In the genomic region with DNA sequence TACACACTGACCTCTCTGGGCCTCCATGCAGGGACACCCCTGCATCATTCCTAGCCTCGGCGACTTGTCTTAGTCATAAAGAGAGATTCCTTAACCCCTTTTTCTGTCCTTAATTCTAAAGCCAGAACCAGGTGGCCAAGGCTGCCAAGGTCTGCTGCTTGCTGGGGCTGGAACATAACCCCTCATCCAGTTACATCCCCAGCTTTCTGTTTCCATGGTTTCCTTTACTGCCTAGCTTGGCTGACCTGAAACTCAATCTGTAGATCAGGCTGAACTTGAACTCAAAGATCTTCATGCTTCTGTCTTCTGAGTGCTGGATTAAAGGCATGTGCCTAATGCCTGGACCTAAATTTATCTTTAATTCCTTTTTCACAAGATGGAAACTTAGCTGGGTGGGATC, we compare ENCODE assay signal across 33 mouse cellular contexts. TPM values are rescaled to one million over a fixed set of nuclear protein-coding genes. Genes with fewer than 3 reads are reported as not detected.
"Had no signal": no experiment of that assay in that cellular context is flagged by ENCODE, and none has a peak within 500 bp of the region (broad histone marks: within the 10 kb centered on the region; RNA-seq: fewer than 3 reads in every experiment).

No protein-coding gene starts in this region.

- H3K9me3 ChIP-seq: limb, embryonic 10.5 days; limb, embryonic 12.5 days; limb, embryonic 13.5 days; limb, embryonic 15.5 days; liver, embryonic 12.5 days; liver, embryonic 13.5 days; liver, embryonic 15.5 days; lung, embryonic 15.5 days; midbrain, embryonic 10.5 days; midbrain, embryonic 12.5 days; midbrain, embryonic 13.5 days; midbrain, embryonic 15.5 days; neural tube, embryonic 12.5 days had no signal

- H3K4me3 ChIP-seq: limb, embryonic 10.5 days; limb, embryonic 12.5 days; limb, embryonic 13.5 days; limb, embryonic 15.5 days; liver, embryonic 12.5 days; liver, embryonic 13.5 days; liver, embryonic 15.5 days; lung, embryonic 15.5 days; megakaryocyte, embryonic 14.5 days; midbrain, embryonic 10.5 days; midbrain, embryonic 12.5 days; midbrain, embryonic 13.5 days; midbrain, embryonic 15.5 days; myocyte; neural tube, embryonic 12.5 days; neural tube, embryonic 13.5 days had no signal

- H3K27ac ChIP-seq: limb, embryonic 10.5 days; limb, embryonic 12.5 days; limb, embryonic 13.5 days; limb, embryonic 15.5 days; liver, embryonic 12.5 days; liver, embryonic 13.5 days; liver, embryonic 14.5 days; liver, embryonic 15.5 days; lung, embryonic 15.5 days; macrophage; midbrain, embryonic 10.5 days; midbrain, embryonic 12.5 days; midbrain, embryonic 13.5 days; midbrain, embryonic 15.5 days; neural tube, embryonic 12.5 days; neural tube, embryonic 13.5 days had no signal

- H3K9ac ChIP-seq: limb, embryonic 12.5 days; limb, embryonic 13.5 days; limb, embryonic 15.5 days; liver, embryonic 12.5 days; liver, embryonic 13.5 days; liver, embryonic 14.5 days; liver, embryonic 15.5 days; liver, postnatal 0 days; lung, embryonic 14.5 days; lung, embryonic 15.5 days; midbrain, embryonic 12.5 days; midbrain, embryonic 13.5 days; midbrain, embryonic 15.5 days; neural tube, embryonic 12.5 days; neural tube, embryonic 13.5 days had no signal

- H3K36me3 ChIP-seq: limb, embryonic 10.5 days; limb, embryonic 12.5 days; limb, embryonic 13.5 days; limb, embryonic 15.5 days; liver, embryonic 12.5 days; liver, embryonic 13.5 days; liver, embryonic 15.5 days; lung, embryonic 15.5 days; midbrain, embryonic 10.5 days; midbrain, embryonic 15.5 days; neural tube, embryonic 13.5 days had no signal

- H3K4me1 ChIP-seq: limb, embryonic 10.5 days; limb, embryonic 12.5 days; limb, embryonic 13.5 days; liver, embryonic 12.5 days; liver, embryonic 13.5 days; liver, embryonic 15.5 days; lung, embryonic 15.5 days; megakaryocyte, embryonic 14.5 days; midbrain, embryonic 10.5 days; midbrain, embryonic 12.5 days; midbrain, embryonic 15.5 days; neural tube, embryonic 12.5 days; neural tube, embryonic 13.5 days had no signal

- H3K27me3 ChIP-seq: limb, embryonic 12.5 days; limb, embryonic 13.5 days; limb, embryonic 15.5 days; liver, embryonic 12.5 days; liver, embryonic 13.5 days; liver, embryonic 15.5 days; lung, embryonic 15.5 days; megakaryocyte, embryonic 14.5 days; midbrain, embryonic 12.5 days; midbrain, embryonic 13.5 days; midbrain, embryonic 15.5 days; neural tube, embryonic 12.5 days; neural tube, embryonic 13.5 days had no signal

- ATAC-seq: liver, embryonic 12.5 days; liver, postnatal 0 days; lung, postnatal 0 days; midbrain, embryonic 13.5 days; midbrain, embryonic 15.5 days; midbrain, embryonic 16.5 days had no signal

- DNase-seq: left cerebral cortex, postnatal 4 days; liver; liver, embryonic 13.5 days; liver, postnatal 0 days; lung, adult 18-20 months; lung, adult 2 months; lung, postnatal 10 days; lung, postnatal 14 days; lung, postnatal 36 days; lung, postnatal 4 days; midbrain, embryonic 14.5 days had no signal

- H3K4me2 ChIP-seq: limb, embryonic 12.5 days; limb, embryonic 13.5 days; limb, embryonic 15.5 days; liver, embryonic 11.5 days; liver, embryonic 12.5 days; liver, embryonic 13.5 days; liver, embryonic 15.5 days; lung, embryonic 14.5 days; lung, embryonic 15.5 days; midbrain, embryonic 11.5 days; midbrain, embryonic 12.5 days; midbrain, embryonic 13.5 days; midbrain, embryonic 15.5 days; neural tube, embryonic 12.5 days; neural tube, embryonic 13.5 days had no signal

RNA-seq across cellular contexts. Expression of a gene that starts 51.7 kb away (rescaled TPM):
- polyA plus RNA-seq: myocyte had no signal
